Mouse (Mus musculus): ENCODE measurements around the gene Nags.

DNA sequence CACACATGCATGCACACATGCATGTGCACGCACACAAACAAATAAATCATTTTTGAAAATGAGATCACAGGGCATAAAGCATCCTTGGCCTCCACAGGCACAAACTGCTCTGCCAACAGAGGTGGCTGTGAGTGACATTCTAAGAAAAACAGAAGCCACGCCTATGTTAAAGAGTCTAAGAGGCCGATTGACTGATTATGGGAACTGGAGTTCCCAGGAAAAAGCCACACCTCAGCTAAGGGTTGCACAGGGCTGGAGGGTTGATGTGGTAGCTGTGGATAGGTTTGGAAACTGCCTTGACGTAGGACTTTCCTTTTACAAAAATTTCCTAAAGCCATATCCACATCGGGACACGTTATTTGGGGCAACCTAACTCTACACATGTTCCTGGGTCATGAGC, 27.9 kb upstream of the Nags start:
- TF ChIP-seq CTCF (IDR thresholded peaks at IDR 0.05; ENCODE audit: low read depth), result no peak
- TF ChIP-seq EP300 (IDR thresholded peaks at IDR 0.05; ENCODE audit: low read depth), result no peak
